Mouse (Mus musculus) left cerebral cortex, adult 2 months (tissue): ENCODE measurements around the gene Sv2a. TPM values are rescaled to one million over a fixed set of nuclear protein-coding genes. Genes with fewer than 3 reads are reported as not detected.

Source experiments
- DNase-seq, 2 experiments: peaks; one replicate each; pipeline ENCODE4 v3.0.0; 2021 to 2022; ENCODE audit warnings: low spot score in 2 of 2, mixed read lengths in 1 of 2; ENCODE audit errors: extremely low spot score in 1 of 2
- H3K27ac ChIP-seq: fragments of 200-600 bp; 2 replicates; pipeline ENCODE4 v1.8.1; 2022
- H3K4me3 ChIP-seq: fragments of 200-600 bp; 2 replicates; pipeline ENCODE4 v1.8.1; 2022
- CTCF ChIP-seq: fragments of 200-600 bp; IDR thresholded peaks from 2 replicates; pipeline ENCODE4 v1.8.1; 2022; ENCODE audit warnings: antibody characterized with exemption, mild to moderate bottlenecking, moderate library complexity
- intact Hi-C: fragments of 180-260 bp; cut with DNase I; formaldehyde crosslinking; loops from one replicate; pipeline ENCODE4 v1.15.1; 2025
- microRNA-seq, 2 experiments: library from miRNA; unstranded; fragments of <30 nt; microRNA quantifications; one replicate each; pipeline ENCODE4 v1.2.0; 2021
- total RNA-seq, 2 experiments: library from RNA; stranded (reverse); gene quantifications; 2 replicates each; pipeline ENCODE4 v1.2.3; 2021

The Sv2a gene
- total RNA-seq, 2 experiments from 2014 or later, result 408 TPM

DNA sequence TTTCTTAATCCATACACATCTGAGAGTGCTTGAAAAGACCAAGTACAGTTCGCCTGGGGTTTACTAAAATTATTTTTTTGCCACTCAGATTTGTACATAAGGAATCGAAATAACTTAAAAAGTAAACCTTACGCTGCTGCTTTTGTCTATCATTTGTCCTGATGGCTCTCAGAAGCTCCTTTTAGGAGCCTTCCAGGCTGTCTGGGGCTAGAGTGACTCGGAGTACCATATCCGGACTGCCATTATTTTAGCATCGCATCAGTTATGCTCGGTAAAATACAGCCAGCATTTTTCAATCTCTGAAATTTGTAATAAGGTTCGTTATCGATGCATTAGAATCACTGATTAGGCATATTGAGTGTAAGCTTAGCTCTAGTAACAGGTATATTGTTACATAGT is 59.8 kb downstream of the Sv2a start:
- intact Hi-C loops, result loop anchor here (1.0 kb wide), 1 partner anchor 23 kb away; the partner anchor contains the start of gene Hist2h4
- no peak for DNase-seq
- H3K27ac ChIP-seq, result peak overlapping the region; percentile 94
- TF ChIP-seq CTCF, result no peak
- H3K4me3 ChIP-seq, result peak overlapping the region; percentile 28

DNA sequence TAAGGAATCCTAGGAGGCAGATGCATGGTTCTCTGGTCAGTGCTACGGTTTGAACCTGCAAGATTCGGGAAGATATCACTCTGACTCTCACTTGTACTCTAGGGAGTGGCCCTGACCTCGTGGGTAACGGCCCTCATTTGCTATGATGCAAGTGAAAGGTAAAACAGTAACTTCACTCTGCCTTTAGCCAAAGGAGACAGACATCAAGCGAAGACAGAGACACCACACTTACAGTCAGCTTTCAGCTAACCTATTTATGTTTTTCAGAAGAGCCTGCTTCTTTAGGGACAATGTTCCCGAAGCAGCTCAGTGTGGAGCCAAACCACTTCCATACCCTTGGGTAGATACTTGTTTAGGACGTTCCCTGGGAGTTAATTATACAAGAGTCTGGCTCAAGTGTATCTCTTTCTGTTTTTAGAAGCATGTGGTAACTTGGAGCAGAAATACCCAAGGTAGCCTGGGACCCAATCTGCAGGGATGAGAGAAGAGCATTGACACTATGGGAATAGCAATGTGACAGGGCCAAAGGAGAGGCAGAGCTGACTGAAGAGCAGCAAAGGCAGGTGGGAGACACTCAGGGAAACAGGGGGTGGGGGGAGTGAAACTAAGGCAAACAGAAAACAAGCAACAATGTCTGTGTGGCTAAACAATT is 63.1 kb downstream of the Sv2a start:
- intact Hi-C loops, result no loop called here
- no peak for DNase-seq
- TF ChIP-seq CTCF, result no peak
- H3K4me3 ChIP-seq, result peak overlapping the region; percentile 83
- peak overlapping the region; percentile 100 for H3K27ac ChIP-seq

Small RNAs within 50 kb of the gene (microRNA-seq; reads per million reads assigned to microRNA genes)
- 0 reads per million in 2 experiments for gene Gm44492
- gene Gm47311, result 0 reads per million in 2 experiments

Other genes with a start within 250 kb of the Sv2a start
- 10 to 100 TPM; 73.5 to 86.9 TPM for gene Plekho1, start 185.2 kb upstream of the Sv2a start, total RNA-seq
- gene Vps45, start 122.7 kb upstream of the Sv2a start, total RNA-seq, result 10 to 100 TPM; 38.3 to 45.9 TPM
- gene Otud7b, start 76.6 kb upstream of the Sv2a start, total RNA-seq, result 10 to 100 TPM; 33.3 to 33.4 TPM
- gene Mtmr11, start 19.1 kb upstream of the Sv2a start, total RNA-seq, result 1 to 10 TPM; 7.3 to 8.1 TPM
- gene Sf3b4, start 8.8 kb upstream of the Sv2a start, total RNA-seq, result 10 to 100 TPM; 44.0 to 45.5 TPM
- 10 to 100 TPM; 14.8 to 15.1 TPM for gene Bola1, start 38.6 kb downstream of the Sv2a start, total RNA-seq
- 10 to 100 TPM; 10.4 to 10.8 TPM for gene Hist2h2ab, start 38.7 kb downstream of the Sv2a start, total RNA-seq
- 10 to 100 TPM; 20.6 to 30.5 TPM for gene Hist2h2ac, start 39.7 kb downstream of the Sv2a start, total RNA-seq
- gene Hist2h2be, start 40.0 kb downstream of the Sv2a start, total RNA-seq, result 1 to 10 TPM; 5.4 to 5.6 TPM
- 1 to 10 TPM; 5.7 to 6.8 TPM for gene Hist2h3c2, start 58.0 kb downstream of the Sv2a start, total RNA-seq
- gene Hist2h2aa2, start 59.1 kb downstream of the Sv2a start, total RNA-seq, result 100 to 1,000 TPM; 156 to 184 TPM
- 10 to 100 TPM in 1 of 2 experiments, not detected in 1; 19.2 TPM for gene Hist2h2aa1, start 64.3 kb downstream of the Sv2a start, total RNA-seq
- not detected for gene Hist2h3c1, start 65.5 kb downstream of the Sv2a start, total RNA-seq
- gene Hist2h4, start 82.2 kb downstream of the Sv2a start, total RNA-seq, result 10 to 100 TPM; 26.8 to 31.9 TPM
- gene Hist2h3b, start 87.5 kb downstream of the Sv2a start, total RNA-seq, result 10 to 100 TPM; 32.7 to 45.5 TPM
- 100 to 1,000 TPM; 136 to 154 TPM for gene Hist2h2bb, start 88.6 kb downstream of the Sv2a start, total RNA-seq
- 1 to 10 TPM; 2.0 to 2.7 TPM for gene Fcgr1, start 112.8 kb downstream of the Sv2a start, total RNA-seq